Mouse (Mus musculus): ENCODE measurements around the gene Sucla2. TPM values are rescaled to one million over a fixed set of nuclear protein-coding genes. Genes with fewer than 3 reads are reported as not detected.

The Sucla2 gene
- polyA plus RNA-seq, 1 experiment from 2014 or later: 102 TPM

DNA sequence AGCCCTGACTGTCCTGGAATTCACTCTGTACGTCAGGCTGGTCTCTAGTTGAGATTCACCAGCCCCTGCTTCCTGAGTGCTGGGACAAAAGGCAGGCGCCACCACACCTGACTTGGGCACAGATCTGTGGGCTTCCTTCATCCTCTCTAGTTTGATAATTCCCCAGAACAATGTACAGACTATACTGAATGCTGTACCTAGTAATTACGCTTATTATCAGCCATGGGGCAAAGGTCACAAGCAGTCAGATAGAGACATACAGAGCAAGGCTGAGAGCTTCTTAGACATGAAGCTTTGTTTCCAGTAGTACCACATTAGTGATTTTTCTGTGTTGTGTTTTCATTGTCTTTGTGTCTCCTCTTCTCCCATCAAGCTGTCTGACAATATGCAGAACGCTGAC lies 46.0 kb downstream of the Sucla2 start:
- peaks cover 17% of the 10 kb centered on the region for H3K36me3 ChIP-seq (ENCODE audit: insufficient read depth)
- no peak overlapping the region for H3K4me3 ChIP-seq (ENCODE audit: low read depth, low read length)
- H3K27ac ChIP-seq (ENCODE audit: low read depth): no peak overlapping the region
- WGBS: 86% methylated on average over 4 of the region's 4 CpGs
- H3K9me3 ChIP-seq (ENCODE audit: low read depth, low read length): no peaks in the 10 kb centered on the region
- H3K9ac ChIP-seq: no peak overlapping the region
- no peaks in the 10 kb centered on the region for H3K4me1 ChIP-seq (ENCODE audit: insufficient read depth)
- ATAC-seq (ENCODE audit: insufficient read depth) (no peak), DNase-seq (no peak)
- no peaks in the 10 kb centered on the region for H3K27me3 ChIP-seq (ENCODE audit: insufficient read depth, low read length)
- H3K4me2 ChIP-seq: no peak overlapping the region
- no peak for TF ChIP-seq CTCF (IDR thresholded peaks at IDR 0.05; ENCODE audit: low read depth)

GRCm38 (mm10) chr14:73574053-73574452 lies 48.9 kb downstream of the Sucla2 start:
- no peaks in the 10 kb centered on the region for H3K4me1 ChIP-seq (ENCODE audit: insufficient read depth)
- H3K4me3 ChIP-seq (ENCODE audit: low read depth, low read length): no peak overlapping the region
- WGBS: 88% methylated on average over 5 of the region's 5 CpGs
- no peak overlapping the region for H3K4me2 ChIP-seq
- H3K9ac ChIP-seq: no peak overlapping the region
- no peak overlapping the region for H3K27ac ChIP-seq (ENCODE audit: low read depth)
- H3K9me3 ChIP-seq (ENCODE audit: low read depth, low read length): no peaks in the 10 kb centered on the region
- ATAC-seq (ENCODE audit: insufficient read depth) (no peak), DNase-seq (no peak)
- peaks cover 11% of the 10 kb centered on the region; the same call in 1 of the 2 replicates for H3K36me3 ChIP-seq (ENCODE audit: insufficient read depth)
- no peak for TF ChIP-seq CTCF (IDR thresholded peaks at IDR 0.05; ENCODE audit: low read depth)
- H3K27me3 ChIP-seq (ENCODE audit: insufficient read depth, low read length): no peaks in the 10 kb centered on the region

DNA sequence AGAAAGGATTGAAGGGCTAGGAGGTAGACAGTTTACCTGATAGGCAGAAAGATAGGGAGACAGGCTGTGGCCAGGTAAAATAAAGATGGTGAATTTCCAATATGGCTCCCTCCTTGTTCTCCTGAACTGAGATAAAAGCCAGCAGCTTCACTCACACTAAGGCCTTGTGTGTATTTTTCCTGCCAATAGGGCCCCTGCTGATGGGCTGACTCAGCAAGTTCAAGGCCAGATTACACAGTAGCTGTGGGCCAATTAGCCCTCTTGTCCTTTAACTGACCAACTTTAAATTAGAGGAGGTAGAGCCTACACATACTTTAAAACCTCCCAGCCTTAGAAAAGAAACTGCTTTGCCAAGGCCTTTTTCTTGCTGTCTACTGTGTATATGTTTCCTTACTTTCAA lies 51.2 kb downstream of the Sucla2 start:
- Histone ChIP-seq H3K9ac (no peak overlapping the region), H3K4me3 (ENCODE audit: low read depth, low read length) (no peak overlapping the region), H3K36me3 (ENCODE audit: insufficient read depth) (0 out of 2 replicates have a peak, but pooled peaks cover 9% of the 10 kb centered on the region), H3K4me2 (no peak overlapping the region), H3K27me3 (ENCODE audit: insufficient read depth, low read length) (no peaks in the 10 kb centered on the region), H3K4me1 (ENCODE audit: insufficient read depth) (no peaks in the 10 kb centered on the region), H3K27ac (ENCODE audit: low read depth) (no peak overlapping the region), H3K9me3 (ENCODE audit: low read depth, low read length) (no peaks in the 10 kb centered on the region)
- no peak for DNase-seq
- no peak for TF ChIP-seq CTCF (IDR thresholded peaks at IDR 0.05; ENCODE audit: low read depth)
- ATAC-seq (ENCODE audit: insufficient read depth): no peak

DNA sequence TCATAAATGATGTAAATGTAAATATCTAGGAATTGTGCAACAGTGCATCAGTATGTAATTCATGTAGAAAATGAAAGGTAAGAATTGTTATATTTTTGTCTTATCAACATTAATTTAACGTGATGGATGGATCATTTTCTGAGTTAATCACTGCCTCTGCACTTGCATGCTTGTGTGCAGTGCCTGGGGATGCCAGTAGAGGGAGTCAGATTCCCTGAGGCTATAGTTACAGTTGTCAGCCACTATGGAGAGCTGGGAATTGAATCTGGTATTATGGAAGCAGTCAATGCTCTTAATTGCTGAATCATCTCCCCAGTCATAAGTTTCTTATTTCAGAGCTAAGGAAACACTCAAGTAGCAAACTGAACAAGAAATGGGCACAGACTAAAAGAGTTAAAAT lies 63.0 kb downstream of the Sucla2 start:
- DNase-seq (no peak), ATAC-seq (ENCODE audit: insufficient read depth) (no peak)
- peak; percentile 46 for TF ChIP-seq CTCF (IDR thresholded peaks at IDR 0.05; ENCODE audit: low read depth)
- H3K4me1 ChIP-seq (ENCODE audit: insufficient read depth): no peaks in the 10 kb centered on the region
- H3K36me3 ChIP-seq (ENCODE audit: insufficient read depth): peaks cover 19% of the 10 kb centered on the region; the same call in 1 of the 2 replicates
- WGBS: 81% methylated on average over 1 of the region's 1 CpGs
- H3K4me3 ChIP-seq (ENCODE audit: low read depth, low read length): no peak overlapping the region
- H3K9me3 ChIP-seq (ENCODE audit: low read depth, low read length): no peaks in the 10 kb centered on the region
- H3K27ac ChIP-seq (ENCODE audit: low read depth): no peak overlapping the region
- H3K9ac ChIP-seq: no peak overlapping the region
- no peaks in the 10 kb centered on the region for H3K27me3 ChIP-seq (ENCODE audit: insufficient read depth, low read length)
- H3K4me2 ChIP-seq: no peak overlapping the region

- no peak for TF ChIP-seq CTCF (IDR thresholded peaks at IDR 0.05; ENCODE audit: low read depth)
- 60% methylated on average over 1 of the region's 1 CpGs for whole genome bisulfite sequencing
- DNase-seq: no peak
- no peak for ATAC-seq (ENCODE audit: insufficient read depth)
- Histone ChIP-seq H3K36me3 (ENCODE audit: insufficient read depth) (peaks cover 35% of the 10 kb centered on the region), H3K4me2 (no peak overlapping the region), H3K9me3 (ENCODE audit: low read depth, low read length) (no peaks in the 10 kb centered on the region), H3K4me1 (ENCODE audit: insufficient read depth) (no peaks in the 10 kb centered on the region), H3K27ac (ENCODE audit: low read depth) (no peak overlapping the region), H3K4me3 (ENCODE audit: low read depth, low read length) (no peak overlapping the region), H3K9ac (no peak overlapping the region), H3K27me3 (ENCODE audit: insufficient read depth, low read length) (no peaks in the 10 kb centered on the region)
These were observed 67.0 kb downstream of the Sucla2 start for GRCm38 (mm10) chr14:73592166-73592565.

- H3K27me3 ChIP-seq (ENCODE audit: insufficient read depth, low read length): no peaks in the 10 kb centered on the region
These were observed 74.6 kb downstream of the Sucla2 start for GRCm38 (mm10) chr14:73599720-73600119.

GRCm38 (mm10) chr14:73607732-73608131 lies 82.6 kb downstream of the Sucla2 start:
- ATAC-seq (ENCODE audit: insufficient read depth) (peak; percentile 96), DNase-seq (peak; percentile 76)
- Histone ChIP-seq H3K36me3 (ENCODE audit: insufficient read depth) (peaks cover 7% of the 10 kb centered on the region; the same call in 1 of the 2 replicates), H3K27me3 (ENCODE audit: insufficient read depth, low read length) (no peaks in the 10 kb centered on the region), H3K4me2 (no peak overlapping the region), H3K4me1 (ENCODE audit: insufficient read depth) (no peaks in the 10 kb centered on the region), H3K4me3 (ENCODE audit: low read depth, low read length) (no peak overlapping the region), H3K9ac (no peak overlapping the region), H3K27ac (ENCODE audit: low read depth) (no peak overlapping the region), H3K9me3 (ENCODE audit: low read depth, low read length) (no peaks in the 10 kb centered on the region)
- WGBS: 13% methylated on average over 4 of the region's 4 CpGs
- no peak for TF ChIP-seq CTCF (IDR thresholded peaks at IDR 0.05; ENCODE audit: low read depth)

More at GRCm38 (mm10) chr14:73599720-73600119, 74.6 kb downstream of the Sucla2 start:
- Histone ChIP-seq H3K27ac (ENCODE audit: low read depth) (no peak overlapping the region), H3K9ac (no peak overlapping the region), H3K36me3 (ENCODE audit: insufficient read depth) (peaks cover 37% of the 10 kb centered on the region; the same call in 1 of the 2 replicates), H3K4me3 (ENCODE audit: low read depth, low read length) (no peak overlapping the region), H3K4me2 (no peak overlapping the region), H3K9me3 (ENCODE audit: low read depth, low read length) (peaks cover 9% of the 10 kb centered on the region; the same call in 1 of the 2 replicates), H3K4me1 (ENCODE audit: insufficient read depth) (no peaks in the 10 kb centered on the region)
- no peak for TF ChIP-seq CTCF (IDR thresholded peaks at IDR 0.05; ENCODE audit: low read depth)
- WGBS: 69% methylated on average over 8 of the region's 8 CpGs
- DNase-seq: no peak
- no peak for ATAC-seq (ENCODE audit: insufficient read depth)

All from lung, embryonic 14.5 days (tissue).